ENCODE assay signal across 27 mouse cellular contexts in genomic region chr14:72644620-72645019, GRCm38 (mm10).
DNase-seq lines count a peak whose midpoint lies in the region; ATAC-seq and TF ChIP-seq lines count a peak whose summit lies in the region.
"Had no signal": no experiment of that assay in that cellular context is flagged by ENCODE, and none has a peak within 500 bp of the region (broad histone marks: within the 10 kb centered on the region; RNA-seq: fewer than 3 reads in every experiment).

No protein-coding gene starts in this region.

- no peaks in the 10 kb centered on the region for H3K27me3 ChIP-seq in CH12.LX (replicated peaks)
- H3K27me3 ChIP-seq: embryonic facial prominence, embryonic 12.5 days; embryonic facial prominence, embryonic 15.5 days; heart, embryonic 12.5 days; heart, embryonic 15.5 days; hindbrain, embryonic 13.5 days had no signal

- peaks cover 30% of the 10 kb centered on the region for H3K79me2 ChIP-seq in CH12.LX (replicated peaks; ENCODE audit: control insufficient read depth, extremely low read depth, insufficient read depth, poor library complexity, severe bottlenecking)

- 0 out of 2 replicates have a peak, but pooled peaks have one; percentile 39 for ATAC-seq in common myeloid progenitor, adult 5-6 weeks (replicated peaks; ENCODE audit: low read depth, poor library complexity, severe bottlenecking)
- peak; percentile 63 for ATAC-seq in megakaryocyte progenitor cell, adult 5-6 weeks (replicated peaks; ENCODE audit: poor library complexity)
- no peak for ATAC-seq in activated CD4-positive, CD25-positive, alpha-beta regulatory T cell, adult 4 months
- ATAC-seq: forebrain, embryonic 14.5 days; forebrain, postnatal 0 days; hindbrain, postnatal 0 days; inflammation-experienced regulatory T-cells, adult 6 months; intestine, embryonic 16.5 days had no signal

- H3K4me2 ChIP-seq in CH12.LX (ENCODE audit: insufficient read depth, low read depth, poor library complexity, severe bottlenecking), result no peak overlapping the region
- H3K4me2 ChIP-seq: embryonic facial prominence, embryonic 12.5 days; embryonic facial prominence, embryonic 15.5 days; heart, embryonic 12.5 days; heart, embryonic 15.5 days; hindbrain, embryonic 13.5 days had no signal

- H3K36me3 ChIP-seq in CH12.LX (replicated peaks in 1 of 2; ENCODE audit: control insufficient read depth in 1 of 2, insufficient read depth in 1 of 2, low read length in 1 of 2), result peaks cover 36 to 55% of the 10 kb centered on the region in 2 experiments
- H3K36me3 ChIP-seq: embryonic facial prominence, embryonic 12.5 days; embryonic facial prominence, embryonic 15.5 days had no signal

- TF ChIP-seq POLR2A in CH12.LX (IDR thresholded peaks at IDR 0.05; ENCODE audit: low read depth, low read length), result no peak

- TF ChIP-seq CTCF in CH12.LX (conservative IDR thresholded peaks at IDR 0.05 in 1 of 2, IDR thresholded peaks at IDR 0.05 in 1 of 2; ENCODE audit: low read depth in 2 of 2, low read length in 2 of 2), result no peak

- no peak for TF ChIP-seq RAD21 in CH12.LX (IDR thresholded peaks at IDR 0.05; ENCODE audit: low read depth, low read length)

- H3K27ac ChIP-seq in CH12.LX (ENCODE audit: insufficient read depth, low read depth), result no peak overlapping the region
- H3K27ac ChIP-seq: embryonic facial prominence, embryonic 12.5 days; embryonic facial prominence, embryonic 15.5 days; gastrocnemius, adult 2 months; heart, embryonic 15.5 days; hindbrain, embryonic 10.5 days; hindbrain, embryonic 13.5 days; hindbrain, postnatal 0 days had no signal

- in situ Hi-C loops in CH12.LX (cut with MboI; ENCODE audit: low pct_ligation_motif_present, low pct_unique_long_range_greater_than_20kb, low sequenced_read_pairs), result no loop called here

- dilution Hi-C loops in CH12.LX (cut with MboI; ENCODE audit: extremely low pct_ligation_motif_present, extremely low pct_unique_long_range_greater_than_20kb, low sequenced_read_pairs), result no loop called here

- TF ChIP-seq EP300 in CH12.LX (IDR thresholded peaks at IDR 0.05; ENCODE audit: low read length), result no peak

- no peak overlapping the region for H3K9ac ChIP-seq in CH12.LX (ENCODE audit: insufficient read depth, low read depth)
- H3K9ac ChIP-seq: embryonic facial prominence, embryonic 12.5 days; embryonic facial prominence, embryonic 15.5 days; forebrain, postnatal 0 days; heart, embryonic 12.5 days; heart, embryonic 15.5 days; hindbrain, embryonic 13.5 days had no signal

- H3K4me1 ChIP-seq in CH12.LX (ENCODE audit: control insufficient read depth in 1 of 2, insufficient read depth in 2 of 2), result peaks cover 0 to 24% of the 10 kb centered on the region in 2 experiments; a peak in 2 of 4 replicates
- H3K4me1 ChIP-seq: embryonic facial prominence, embryonic 12.5 days; embryonic facial prominence, embryonic 15.5 days; heart, embryonic 12.5 days; heart, embryonic 15.5 days; hindbrain, embryonic 10.5 days; hindbrain, embryonic 13.5 days had no signal

- H3K4me3 ChIP-seq in CH12.LX (replicated peaks in 1 of 3; ENCODE audit: low read depth in 2 of 3, low read length in 2 of 3, poor library complexity in 1 of 3), result no peak overlapping the region
- H3K4me3 ChIP-seq: embryonic facial prominence, embryonic 12.5 days; embryonic facial prominence, embryonic 15.5 days; gastrocnemius, adult 2 months; heart, embryonic 12.5 days; heart, embryonic 15.5 days; hindbrain, embryonic 10.5 days; hindbrain, embryonic 13.5 days had no signal

- peak; percentile 13 for DNase-seq in CH12.LX (ENCODE audit: extremely low read depth)
- no peak for DNase-seq in thymus, postnatal 4 days
- no peak for DNase-seq in spleen, postnatal 4 days (ENCODE audit: low spot score in 2 of 2)
- DNase-seq: adrenal gland, adult 8-10 months; adrenal gland, postnatal 25 days; cerebellum, adult 11-12 months; cerebellum, adult 8-10 months; cerebellum, postnatal 10 days; forebrain, postnatal 0 days; gastrocnemius, adult 2 months; gastrocnemius, postnatal 14 days; heart, adult 18-20 months; heart, postnatal 10 days; heart, postnatal 36 days had no signal

- no peaks in the 10 kb centered on the region for H3K9me3 ChIP-seq in CH12.LX (replicated peaks; ENCODE audit: low read length)
- H3K9me3 ChIP-seq: embryonic facial prominence, embryonic 12.5 days; embryonic facial prominence, embryonic 15.5 days; heart, embryonic 12.5 days; heart, embryonic 15.5 days; hindbrain, embryonic 10.5 days; hindbrain, embryonic 13.5 days had no signal

TF ChIP-seq in CH12.LX, 34 proteins besides CTCF, POLR2A, EP300 and RAD21:
- TF ChIP-seq ZNF384 (IDR thresholded peaks at IDR 0.05; ENCODE audit: low read depth, low read length) (no peak), TBP (conservative IDR thresholded peaks at IDR 0.05; ENCODE audit: low read depth, low read length) (0 out of 2 replicates have a peak, but pooled peaks have one; percentile 54), GABPA (IDR thresholded peaks at IDR 0.05; ENCODE audit: insufficient replicate concordance, low read depth, low read length) (no peak), ELF1 (IDR thresholded peaks at IDR 0.05; ENCODE audit: low read depth, low read length) (no peak), PAX5 (IDR thresholded peaks at IDR 0.05; ENCODE audit: low read length) (no peak), SIN3A (IDR thresholded peaks at IDR 0.05; ENCODE audit: low read length) (no peak), MEF2A (IDR thresholded peaks at IDR 0.05; ENCODE audit: borderline replicate concordance, low read depth, low read length) (no peak), SMC3 (IDR thresholded peaks at IDR 0.05; ENCODE audit: low read depth, low read length) (no peak)
